Mouse (Mus musculus) adrenal gland, adult 2 months (tissue): ENCODE results near the gene Per2. TPM values are rescaled to one million over a fixed set of nuclear protein-coding genes. Genes with fewer than 3 reads are reported as not detected.
"Not testable (repeated sequence)": the region's sequence is repeated elsewhere in the genome, so short reads cannot be mapped to it uniquely, and the experiment has no call there.

Experiments
- DNase-seq: peaks from one replicate; pipeline ENCODE4 v3.0.0; 2021
- long read RNA-seq: library from polyadenylated mRNA; stranded (forward); transcript quantifications from one replicate; pipeline ENCODE4 v2.0.0, GENCODE M21; 2021
- polyA plus RNA-seq: library from polyadenylated mRNA; depleted of rRNA; stranded (reverse); fragments of >200 nt; gene quantifications from 2 replicates; pipeline ENCODE4 v1.2.3, GENCODE M21; 2012; rRNA removed
- total RNA-seq, 2 experiments: library from RNA; stranded (reverse); gene quantifications; 2 replicates each; pipeline ENCODE4 v1.2.3; 2021

Gene Per2
- total RNA-seq: 10 to 100 TPM; 22.2 to 68.7 TPM
- polyA plus RNA-seq: 24.7 and 40.0 TPM in 2 replicates
- long read RNA-seq, full-length matches to known transcripts: 2 of 11 reads
- long read RNA-seq, partial matches to known transcripts: 5 of 11 reads
- long read RNA-seq, other reads (novel, unspliced or antisense): 4 of 11 reads

DNA sequence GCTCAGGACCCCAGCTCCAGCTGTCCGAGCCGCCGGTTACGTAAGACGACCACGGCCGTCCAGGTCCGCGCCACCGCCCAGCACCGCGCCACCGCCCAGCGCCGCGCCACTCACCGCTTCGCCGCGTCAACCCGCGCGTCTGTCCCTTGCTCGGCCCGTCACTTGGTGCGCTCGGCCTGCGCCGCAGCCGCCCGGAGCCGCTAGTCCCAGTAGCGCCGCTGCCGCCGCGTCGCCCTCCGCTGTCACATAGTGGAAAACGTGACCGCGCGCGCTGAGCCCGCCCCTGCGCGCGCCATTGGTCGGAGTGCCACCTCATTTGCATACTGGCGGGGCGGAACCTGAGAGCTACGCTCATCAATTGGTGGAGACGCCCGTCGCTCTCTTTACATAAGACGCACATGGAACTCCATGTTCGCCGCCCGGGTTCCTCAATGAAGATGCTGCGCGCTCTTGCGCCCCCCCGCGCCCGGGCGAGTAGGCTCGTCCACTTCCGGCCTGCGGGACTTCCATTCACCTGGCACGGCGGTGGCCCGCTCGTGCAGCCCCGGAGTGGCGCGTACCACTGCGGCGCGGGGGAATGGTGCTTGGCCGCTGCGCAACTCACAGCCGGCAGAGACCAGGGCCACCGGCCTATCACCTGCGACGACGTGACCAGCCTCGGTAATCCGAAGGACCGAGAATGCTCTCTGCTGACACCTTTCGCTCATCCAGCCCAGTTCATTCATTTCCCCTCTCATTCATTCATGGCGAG is at the start of gene Per2:
Gene Per2 (minus strand): TSS at position 266 of the 751 bp plus-strand sequence.
- DNase-seq: peak; percentile 99

DNA sequence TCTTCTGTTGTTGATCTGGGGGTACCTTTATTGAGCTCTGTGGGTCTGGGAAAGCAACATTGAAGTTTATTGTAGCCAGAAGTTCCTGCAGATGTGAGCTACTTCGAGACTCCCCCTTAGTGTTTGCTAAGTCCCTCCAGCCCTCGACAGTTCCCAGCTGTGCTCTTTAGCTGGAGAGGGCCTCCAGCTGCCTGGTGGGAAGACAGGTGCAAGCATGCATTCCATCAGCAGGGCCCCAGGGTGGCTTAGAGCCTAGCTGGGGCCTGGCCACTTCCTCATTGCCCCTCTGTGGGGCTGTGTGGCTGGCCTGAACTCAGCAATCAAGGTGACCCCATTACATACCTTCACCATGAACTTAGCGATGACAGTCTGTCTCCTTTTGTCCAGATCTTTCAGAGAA is 45.5 kb upstream of the Per2 start:
- no peak for DNase-seq

DNA sequence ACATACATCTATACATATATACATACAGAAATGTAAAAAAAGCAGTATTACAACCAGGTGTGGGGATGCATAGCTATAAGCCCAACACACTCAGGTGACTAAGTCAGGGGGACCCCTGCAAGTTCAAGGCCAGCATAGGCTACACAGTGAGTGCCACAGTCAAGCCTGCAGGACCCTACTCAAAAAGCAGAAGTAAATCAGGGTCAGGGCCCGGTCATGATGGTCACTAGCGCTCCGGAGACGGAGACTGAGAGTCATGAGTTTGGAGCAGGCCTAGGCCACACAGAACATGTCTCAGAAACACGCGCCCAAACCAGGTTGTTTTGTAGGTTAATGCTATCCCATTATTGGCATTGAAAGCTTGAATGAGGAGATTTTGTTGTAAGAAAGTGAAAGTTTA is 39.5 kb upstream of the Per2 start:
- no peak for DNase-seq

DNA sequence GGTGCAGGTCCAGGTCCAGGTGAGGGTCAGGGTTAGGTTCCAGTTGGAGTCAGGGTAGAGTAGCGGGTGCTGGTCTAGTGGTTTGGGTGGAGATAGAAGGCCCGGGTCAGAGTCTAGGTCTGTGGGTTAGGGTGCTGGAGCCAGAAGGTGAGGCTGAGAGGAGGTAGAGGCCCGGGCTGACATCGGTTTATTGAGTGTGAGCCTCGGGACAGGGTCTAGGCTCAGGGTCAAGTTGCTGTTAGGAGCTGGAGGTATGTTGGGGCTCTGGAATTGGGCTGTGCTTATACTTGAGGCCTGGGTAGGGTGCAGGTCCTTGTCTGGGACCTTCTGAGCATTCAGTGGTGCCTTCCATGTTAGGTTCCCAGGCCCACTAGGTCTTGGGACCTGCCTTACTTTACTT is 36.2 kb upstream of the Per2 start:
- no peak for DNase-seq

DNA sequence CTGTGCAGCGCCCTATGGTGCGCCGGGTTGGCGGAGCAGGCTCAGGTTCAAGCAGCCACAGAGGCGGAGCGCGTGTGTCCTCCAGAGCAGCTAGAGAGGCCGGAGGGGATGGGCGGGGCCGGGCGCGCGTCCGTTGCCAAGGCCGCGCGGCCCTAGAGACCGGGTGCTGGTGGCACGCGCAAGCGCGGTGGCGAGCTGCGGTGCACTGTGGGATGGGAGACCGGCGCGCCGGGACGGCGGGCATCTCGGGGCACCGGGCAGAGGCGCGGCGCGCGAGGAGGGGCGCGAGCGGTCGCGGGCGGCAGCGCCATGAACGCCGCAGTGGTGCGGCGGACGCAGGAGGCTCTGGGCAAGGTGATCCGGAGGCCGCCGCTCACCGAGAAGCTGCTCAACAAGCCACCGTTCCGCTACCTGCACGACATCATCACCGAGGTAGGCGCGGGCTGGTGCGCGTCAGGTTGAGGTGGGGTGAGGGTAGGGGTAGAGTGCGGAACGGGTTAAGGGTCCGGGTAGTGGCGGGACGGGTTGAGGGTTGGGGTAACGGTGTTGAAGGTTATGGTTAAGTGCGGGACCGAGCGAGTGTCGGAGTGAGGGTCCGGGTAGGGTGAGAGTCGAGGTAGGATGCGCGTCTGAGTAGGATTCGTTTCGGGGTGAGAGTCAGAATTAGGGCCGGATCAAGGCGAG is 35.5 kb upstream of the Per2 start, which contains the start of gene Traf3ip1:
Gene Traf3ip1 (plus strand): TSS at position 191 of the 684 bp plus-strand sequence.
- peak; percentile 97 for DNase-seq

DNA sequence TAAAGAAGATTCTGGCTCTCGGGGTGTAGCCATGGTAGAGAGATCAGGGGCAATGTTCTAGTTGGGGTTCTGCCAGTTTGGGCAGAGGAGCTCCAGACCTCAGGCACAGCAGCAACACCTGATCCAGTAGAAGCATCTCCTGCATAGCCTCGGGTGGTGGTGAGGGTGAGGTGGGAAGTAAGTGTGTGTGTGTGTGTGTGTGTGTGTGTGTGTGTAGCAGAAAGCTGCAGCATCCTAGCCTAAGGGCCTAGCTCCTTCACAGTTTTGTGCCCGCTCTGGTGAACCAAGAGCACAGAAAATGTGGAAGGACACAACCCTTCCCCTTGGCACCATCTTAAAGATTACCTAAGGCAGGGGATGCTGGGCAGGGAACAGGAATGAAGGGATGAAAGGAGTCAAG is 34.8 kb upstream of the Per2 start:
- DNase-seq: no peak

DNA sequence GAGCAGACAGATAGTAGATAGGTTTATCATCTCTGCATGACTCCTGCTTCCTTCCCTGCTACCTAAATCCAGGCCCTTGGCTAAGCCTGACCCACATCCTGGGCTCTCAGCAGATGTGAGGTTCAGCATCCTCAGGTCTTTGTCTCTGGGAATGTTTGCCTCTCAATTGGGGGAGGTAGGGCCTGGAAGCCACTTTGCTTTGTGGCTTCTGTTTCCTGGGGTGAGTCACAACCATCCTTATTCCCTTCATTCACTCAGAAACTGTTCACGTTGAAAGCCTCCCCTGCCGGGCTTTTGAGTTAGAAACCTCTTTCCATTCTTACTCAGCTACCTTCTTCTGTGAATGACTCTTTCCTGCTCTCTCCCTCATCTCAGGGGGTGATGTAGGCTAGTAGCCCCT is 33.6 kb upstream of the Per2 start:
- no peak for DNase-seq

DNA sequence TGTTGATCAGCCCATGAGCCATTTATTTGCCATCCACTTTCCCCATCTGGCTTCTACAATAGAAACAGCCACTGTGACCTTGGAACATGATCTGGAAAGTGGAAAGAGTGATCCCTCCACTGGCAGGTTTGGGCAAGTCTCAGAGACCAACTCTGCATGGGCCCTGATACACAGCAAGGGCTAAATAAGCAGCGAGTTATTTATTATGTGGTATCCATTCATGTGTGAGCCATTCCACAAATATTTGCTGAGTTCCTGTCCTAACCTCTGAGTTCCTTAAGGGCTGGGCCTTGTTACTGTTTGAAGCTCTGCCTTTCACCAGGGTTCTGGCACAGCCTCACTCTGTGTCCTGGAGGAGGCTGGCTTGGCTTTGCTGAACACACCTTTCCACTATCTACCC is 31.2 kb upstream of the Per2 start:
- DNase-seq: no peak

DNA sequence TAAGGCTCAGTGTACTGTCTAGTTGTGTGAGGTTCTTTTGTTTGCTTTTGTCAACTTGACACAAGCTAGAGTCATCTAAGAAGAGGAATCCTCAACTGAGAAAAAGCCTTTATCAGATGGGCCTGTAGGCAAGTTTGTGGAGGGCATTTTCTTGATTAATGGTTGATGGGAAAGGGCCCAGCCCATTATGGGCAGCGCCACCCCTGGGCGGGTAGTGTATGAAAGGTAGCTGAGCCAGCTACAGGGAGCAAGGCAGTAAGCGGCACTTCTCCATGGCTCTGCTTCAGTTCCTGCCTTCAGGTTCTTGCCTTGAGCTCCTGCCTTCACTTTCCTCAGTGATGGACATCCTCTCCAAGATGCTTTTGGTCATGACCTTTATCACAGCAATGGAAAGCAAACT is 27.0 kb upstream of the Per2 start:
- DNase-seq: no peak

DNA sequence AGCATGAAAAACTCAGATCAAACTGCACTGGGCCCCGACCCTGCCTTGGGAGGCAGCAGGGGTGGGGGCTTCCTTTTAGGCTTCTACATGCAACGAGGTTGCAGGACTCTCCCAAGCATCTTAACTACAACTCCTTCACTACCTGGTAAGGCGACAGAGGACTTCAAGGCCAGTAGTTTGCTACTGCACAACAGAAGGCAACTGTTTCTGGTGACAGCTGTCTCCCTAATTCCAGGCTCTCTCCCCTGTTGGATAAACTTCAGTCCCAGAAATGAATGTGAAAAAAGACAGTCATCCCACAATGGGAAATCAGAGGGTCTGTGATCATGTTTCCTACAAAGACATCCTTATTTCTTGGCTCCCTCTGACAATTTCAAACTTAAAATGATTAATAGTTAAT is 26.3 kb upstream of the Per2 start:
- no peak for DNase-seq

DNA sequence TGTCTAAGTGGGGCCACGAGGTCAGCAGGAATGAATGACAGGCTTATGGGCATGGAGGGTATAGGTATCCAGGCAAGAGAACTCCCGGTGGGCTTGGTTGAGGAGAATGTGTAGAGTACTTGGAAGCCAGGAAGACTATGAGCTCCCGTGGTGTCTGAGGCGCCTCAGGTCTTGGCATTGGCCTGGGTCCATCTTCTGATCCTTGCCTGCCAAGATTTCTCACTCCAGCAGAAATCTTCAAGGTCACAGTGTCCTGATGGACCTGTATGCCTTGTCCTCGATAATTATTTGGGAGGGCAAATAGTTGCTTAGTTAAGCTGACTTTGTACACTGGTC is 24.9 kb upstream of the Per2 start:
- DNase-seq: no peak

DNA sequence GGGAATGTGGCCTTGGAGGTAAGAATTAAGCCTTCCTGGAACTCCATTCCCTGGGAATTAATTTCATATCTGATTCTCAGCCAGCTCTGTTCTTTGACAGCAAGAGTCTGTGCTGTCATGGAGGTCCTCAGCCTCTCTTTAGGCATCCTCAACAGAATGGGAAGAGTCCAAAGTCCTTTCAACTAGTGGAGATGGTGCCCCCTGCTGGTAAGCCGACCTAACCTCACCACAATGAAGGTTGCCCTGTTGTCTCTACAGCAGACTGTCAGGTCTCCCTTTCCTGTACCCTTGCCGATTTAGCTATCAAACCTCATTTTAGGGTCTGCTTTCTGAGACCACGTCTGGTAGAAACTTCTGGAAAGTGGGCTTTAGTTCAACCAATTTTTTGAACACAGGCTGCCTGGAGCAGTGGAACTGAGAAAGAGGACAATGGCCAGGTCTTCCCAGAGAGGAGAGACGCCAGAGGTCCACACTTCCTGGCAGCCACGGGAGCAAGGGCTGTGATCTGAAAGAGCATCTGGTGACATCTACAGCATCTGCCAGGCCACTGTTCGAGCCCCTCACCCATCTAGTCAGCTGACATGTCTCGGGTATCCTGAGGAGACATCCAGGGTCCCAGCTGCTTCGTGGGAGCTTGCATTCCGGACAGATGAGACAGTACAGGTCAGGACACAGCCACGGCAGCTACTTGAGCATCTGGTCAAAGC is 24.3 kb upstream of the Per2 start:
- DNase-seq: peak; percentile 90

DNA sequence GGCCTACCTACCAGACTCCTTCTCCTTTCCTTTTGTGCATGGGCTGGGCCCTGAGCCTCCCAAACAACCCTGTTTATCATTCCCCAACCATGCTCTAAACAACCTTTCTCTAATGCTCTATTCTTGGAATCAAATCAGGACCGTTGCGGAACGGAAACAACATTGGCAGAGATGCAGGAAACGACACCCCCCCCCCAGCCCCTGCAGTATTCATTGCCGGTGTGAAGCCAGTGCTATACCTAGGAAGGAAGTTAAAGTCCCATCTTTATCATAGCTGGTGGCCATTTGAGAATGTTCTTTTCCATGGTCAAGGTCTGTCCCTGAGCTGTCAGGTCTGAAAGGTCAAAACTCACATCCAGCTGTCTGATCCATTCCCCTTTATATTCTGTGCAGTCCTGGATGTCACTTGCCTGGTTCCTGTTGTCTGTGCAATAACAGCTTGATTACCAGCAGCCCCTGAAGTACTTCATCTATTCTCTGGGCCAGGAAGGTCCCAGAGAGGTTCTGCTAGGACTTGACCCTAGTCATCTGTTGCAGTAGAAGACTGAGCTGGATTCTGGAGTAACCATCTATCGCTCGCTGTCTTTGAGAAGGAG is 23.6 kb upstream of the Per2 start:
- peak; percentile 69 for DNase-seq

DNA sequence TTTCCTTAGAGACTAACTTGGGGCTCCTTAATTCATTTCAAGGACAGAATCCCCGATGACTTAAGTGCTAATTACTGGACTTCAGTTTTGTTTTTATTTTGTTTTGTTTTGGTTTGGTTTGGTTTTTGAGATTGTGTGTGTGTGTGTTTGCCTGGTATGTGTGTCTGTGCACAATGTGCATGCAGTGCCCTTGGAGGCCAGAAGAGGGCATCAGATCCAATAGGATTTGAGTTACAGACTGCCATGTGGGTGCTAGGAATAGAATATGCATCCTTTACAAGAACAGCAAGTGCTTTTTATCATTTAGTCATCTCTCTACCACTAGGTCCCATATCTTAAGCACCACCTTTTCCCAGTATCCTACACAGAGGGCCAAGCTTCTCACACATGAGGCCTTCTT is 19.8 kb upstream of the Per2 start:
- no peak for DNase-seq

DNA sequence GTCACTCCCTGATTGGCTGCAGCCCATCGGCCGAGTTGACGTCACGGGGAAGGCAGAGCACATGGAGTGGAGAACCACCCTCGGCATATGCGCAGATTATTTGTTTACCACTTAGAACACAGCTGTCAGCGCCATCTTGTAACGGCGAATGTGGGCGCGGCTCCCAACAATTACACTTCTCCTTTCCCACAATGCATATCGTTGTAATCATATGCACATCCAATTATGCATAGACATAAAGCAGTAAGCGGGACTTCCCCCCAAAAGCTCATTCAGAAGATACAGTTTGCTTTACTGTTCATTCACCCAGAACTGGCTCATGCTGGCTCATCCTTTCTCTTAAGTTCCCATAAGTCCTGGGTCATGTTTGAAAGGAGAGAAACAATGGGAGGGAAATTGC is 19.0 kb upstream of the Per2 start:
- not testable (repeated sequence) for DNase-seq

DNA sequence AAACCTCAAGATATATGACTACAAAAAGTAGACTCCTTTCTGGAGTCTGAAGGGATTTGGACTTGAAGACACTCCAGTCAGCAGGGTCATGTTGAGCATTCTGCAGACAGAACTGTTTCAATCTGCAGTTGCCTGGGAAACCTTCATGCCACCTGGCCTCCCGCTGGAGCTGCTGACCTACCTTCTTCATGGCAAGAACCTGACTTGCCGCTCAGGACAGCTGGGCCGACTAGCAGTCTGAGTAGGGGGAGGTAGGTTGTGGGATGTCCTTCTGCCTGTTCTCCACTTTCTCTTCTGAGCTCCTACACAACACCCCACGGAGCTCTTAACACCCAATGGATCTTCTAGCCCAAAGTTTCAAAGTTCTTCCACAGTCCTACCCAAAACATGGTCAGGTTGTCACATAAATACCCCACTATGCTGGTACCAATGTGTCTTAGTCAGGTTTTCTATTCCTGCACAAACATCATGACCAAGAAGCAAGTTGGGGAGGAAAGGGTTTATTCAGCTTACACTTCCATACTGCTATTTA is 10.8 kb upstream of the Per2 start:
- DNase-seq: no peak

DNA sequence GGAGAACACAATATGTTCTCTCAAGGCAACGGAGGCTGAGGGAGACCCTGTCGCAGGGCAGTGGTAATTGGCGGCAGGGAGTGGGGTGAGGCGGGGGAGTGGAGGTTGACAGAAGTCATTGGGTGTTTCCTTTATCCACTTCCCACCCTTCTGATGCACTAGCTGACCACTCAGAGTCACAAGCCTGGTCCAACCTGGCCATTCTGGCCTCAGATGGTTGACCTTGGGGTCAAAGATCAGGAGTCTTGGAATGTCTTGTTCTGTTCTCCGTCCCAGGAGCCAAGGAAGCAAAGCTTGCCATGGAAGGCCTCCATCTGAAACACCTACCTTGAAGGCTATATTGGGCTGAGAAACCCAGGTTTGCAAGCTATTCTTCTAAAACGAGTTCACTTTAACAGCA is 7.1 kb upstream of the Per2 start:
- DNase-seq: no peak

DNA sequence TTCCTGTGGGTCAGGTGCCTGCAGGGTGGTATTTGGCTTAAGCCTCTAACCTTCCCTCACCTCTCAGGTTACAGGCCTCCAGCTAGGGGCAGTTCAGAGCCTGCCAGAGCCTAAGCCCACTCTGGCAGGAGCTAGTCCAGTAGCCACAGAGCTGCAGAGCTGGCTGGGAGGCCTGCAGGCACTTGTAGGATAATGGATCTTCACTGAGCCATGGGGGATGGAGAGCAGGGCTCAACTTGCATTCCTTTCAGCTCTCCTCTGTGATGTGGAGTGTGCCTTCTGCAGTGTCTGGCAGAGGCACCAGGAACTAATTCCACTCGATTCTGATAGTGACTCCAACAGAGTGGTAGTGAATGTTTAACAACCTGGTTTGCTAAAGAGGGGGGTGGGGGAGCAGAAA is 6.1 kb upstream of the Per2 start:
- no peak for DNase-seq

DNA sequence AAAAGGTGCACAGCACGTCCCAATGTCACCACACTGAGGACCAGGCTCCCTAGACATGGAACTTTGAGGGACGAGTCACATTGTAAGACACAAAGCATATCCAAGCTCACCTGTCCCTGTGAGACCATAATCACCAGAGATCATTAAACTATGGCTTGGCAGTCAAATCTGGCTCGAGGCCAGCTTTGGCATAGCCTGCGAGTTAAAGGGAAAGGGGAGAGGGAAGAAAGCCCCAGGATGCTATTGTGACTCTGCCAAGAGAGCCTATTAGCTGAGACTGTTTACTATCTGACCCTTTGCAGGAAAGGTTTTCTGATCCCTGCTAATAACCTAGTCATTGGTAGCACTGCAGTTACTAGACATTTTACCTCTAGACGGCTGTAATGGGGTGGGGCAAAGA is 5.3 kb upstream of the Per2 start:
- DNase-seq: no peak

DNA sequence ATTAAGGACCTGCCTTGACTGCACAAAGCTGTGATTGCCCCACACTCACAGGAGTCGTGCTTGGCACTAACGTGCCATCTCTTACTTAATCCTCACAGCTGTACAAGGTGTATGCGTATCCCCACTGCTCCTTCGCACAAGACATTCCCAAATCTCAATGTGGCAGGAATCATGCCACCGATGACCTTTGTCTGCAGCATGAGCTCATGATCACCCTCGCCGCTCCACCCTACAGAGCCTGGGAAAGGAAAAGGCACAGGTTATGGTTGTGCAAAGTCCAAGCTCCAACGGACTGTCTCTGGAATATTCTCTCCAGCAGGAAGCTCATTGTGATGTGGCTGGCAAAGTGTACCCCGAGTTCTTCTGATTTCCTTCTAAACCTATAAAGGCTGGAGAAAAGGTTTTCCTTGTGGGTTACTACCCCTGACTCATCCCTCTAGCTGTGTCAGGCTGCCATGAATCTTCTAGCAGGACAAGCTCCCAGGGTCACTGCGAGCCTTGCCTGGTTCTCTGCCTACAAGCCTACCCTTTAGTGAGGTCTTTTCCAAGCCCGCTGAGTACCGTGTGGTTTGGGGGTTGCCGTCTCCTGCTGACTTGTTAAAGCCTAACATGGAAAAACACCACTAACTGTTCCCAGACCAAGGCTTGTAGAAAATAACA is 4.3 kb upstream of the Per2 start:
- DNase-seq: peak; percentile 88

DNA sequence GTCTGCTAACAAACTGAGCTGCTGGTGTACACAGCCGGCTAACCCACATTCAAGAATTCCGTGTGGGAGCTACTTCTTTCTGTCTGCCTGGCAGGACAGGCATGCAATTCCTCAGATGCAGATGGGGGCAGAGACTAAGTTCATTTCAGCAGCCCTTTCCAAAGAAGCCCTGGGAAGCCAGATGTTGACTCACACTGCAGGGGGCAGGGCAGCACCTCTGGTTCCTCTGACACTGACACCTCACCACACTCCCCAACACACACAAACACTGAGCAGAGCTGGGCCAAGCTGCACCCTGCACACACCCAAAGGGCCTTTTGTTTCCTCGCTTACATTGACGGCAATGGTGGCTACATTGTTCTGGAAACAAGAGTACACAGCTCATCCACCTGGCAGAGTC is 1.4 kb upstream of the Per2 start:
- peak; percentile 75 for DNase-seq

DNA sequence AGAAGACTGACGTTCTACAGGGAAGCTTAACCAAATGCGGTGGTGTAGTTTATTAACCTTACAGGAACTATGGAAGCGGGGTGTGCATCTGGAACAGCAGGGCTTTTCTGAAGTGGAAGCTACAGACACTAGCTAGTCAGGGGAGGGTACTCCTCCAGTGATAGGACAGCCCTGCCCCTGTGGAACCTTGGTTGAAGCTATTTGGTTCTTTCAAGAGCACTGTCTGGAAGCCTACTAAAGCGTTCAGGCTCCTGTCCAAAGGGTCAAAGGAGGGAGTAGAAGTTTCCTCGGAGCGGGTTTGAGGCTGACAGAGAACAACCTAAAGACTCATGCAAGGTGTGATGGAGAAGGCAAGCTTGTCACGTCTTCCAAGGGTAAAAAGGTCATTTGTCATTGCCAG is 945 bp upstream of the Per2 start:
- no peak for DNase-seq
